Mouse (Mus musculus): Measurements from ENCODE around the gene Sec1.
"Not testable (repeated sequence)": the region's sequence is repeated elsewhere in the genome, so short reads cannot be mapped to it uniquely, and the experiment has no call there.

The Sec1 gene

DNA sequence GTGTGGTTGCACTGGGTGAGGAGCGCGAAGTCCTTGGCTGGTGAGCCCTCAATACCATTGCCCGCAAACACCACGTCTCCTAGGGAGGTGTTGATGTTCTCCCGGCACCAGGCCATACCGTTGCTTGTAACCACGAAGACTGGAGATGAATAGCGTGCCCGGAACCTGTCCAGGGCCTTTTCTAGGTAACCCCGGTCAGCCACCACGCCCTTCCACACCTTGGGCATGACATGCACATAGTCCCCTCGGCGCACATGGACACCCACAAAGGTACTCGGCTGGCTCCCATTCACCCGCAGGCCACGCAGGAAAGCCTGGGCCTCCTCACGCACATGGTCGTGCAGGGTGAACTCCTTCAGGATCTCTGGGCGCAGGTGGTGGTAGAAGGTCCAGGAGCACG, 43.7 kb downstream of the Sec1 start:
- in situ Hi-C loops (cut with MboI; ENCODE audit: low pct_unique_long_range_greater_than_20kb in 1 of 2, low sequenced_read_pairs in 2 of 2, unreplicated experiment in 1 of 2) = not testable (repeated sequence)

DNA sequence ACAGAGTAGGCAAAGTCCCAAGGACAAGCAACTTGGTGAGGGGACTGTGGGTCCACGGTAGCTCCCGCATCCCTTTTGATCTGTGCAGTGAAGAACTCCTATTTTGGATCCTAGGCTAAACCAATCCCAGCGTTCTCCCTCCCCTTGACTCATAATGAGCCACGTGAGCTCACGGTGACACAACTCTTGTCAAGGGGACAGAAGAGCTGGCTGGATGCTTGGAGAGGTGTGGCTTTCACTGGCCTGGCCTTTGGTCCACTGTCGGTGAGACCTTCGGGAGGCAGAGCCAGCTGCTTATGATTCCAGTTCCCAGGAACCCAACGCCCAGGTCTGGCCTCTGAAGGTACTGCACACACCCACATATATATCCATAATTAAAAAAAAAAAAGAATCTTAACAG, 44.9 kb downstream of the Sec1 start:
- in situ Hi-C loops (cut with MboI; ENCODE audit: low pct_unique_long_range_greater_than_20kb in 1 of 2, low sequenced_read_pairs in 2 of 2, unreplicated experiment in 1 of 2) = no loop called here

DNA sequence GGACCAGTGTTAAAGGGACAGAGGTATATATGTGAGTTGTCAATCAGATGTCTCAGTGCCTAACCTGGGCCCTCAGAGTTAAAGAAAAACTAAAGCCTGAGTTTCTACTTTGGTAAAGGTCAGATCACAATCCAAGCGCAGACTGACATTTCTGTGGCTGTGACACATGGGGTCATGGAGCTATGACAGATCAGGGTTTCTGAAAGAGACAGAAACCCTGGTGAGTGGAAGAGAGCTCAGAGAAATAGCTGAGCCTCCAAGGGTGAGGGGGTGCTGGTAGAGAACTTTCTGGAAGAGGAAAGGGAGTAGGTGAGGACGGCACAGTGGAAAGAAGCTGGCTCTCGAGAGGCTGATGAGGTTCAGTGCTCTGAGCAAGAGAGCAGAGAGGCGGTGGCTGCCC, 47.5 kb downstream of the Sec1 start:
- in situ Hi-C loops (cut with MboI; ENCODE audit: low pct_unique_long_range_greater_than_20kb in 1 of 2, low sequenced_read_pairs in 2 of 2, unreplicated experiment in 1 of 2) = no loop called here

DNA sequence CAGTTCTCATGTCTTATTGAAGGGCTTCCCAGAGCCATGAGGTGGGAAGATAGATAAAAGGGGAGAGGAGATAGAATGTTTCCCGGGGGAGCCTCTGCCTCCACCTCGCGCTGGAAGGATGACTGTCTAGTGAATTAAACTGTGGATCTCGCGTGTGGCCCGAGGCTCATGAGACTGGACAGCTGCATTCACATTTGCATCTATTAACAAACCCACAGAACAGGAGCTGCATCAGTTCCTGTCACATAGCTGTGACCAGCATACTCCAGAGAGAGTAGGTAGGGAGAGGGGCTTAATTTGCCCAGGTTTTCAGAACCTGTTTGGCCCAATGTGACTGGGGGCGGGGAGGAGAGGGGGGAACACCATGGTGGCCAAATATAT, 48.6 kb downstream of the Sec1 start:
- in situ Hi-C loops (cut with MboI; ENCODE audit: low pct_unique_long_range_greater_than_20kb in 1 of 2, low sequenced_read_pairs in 2 of 2, unreplicated experiment in 1 of 2) = no loop called here

DNA sequence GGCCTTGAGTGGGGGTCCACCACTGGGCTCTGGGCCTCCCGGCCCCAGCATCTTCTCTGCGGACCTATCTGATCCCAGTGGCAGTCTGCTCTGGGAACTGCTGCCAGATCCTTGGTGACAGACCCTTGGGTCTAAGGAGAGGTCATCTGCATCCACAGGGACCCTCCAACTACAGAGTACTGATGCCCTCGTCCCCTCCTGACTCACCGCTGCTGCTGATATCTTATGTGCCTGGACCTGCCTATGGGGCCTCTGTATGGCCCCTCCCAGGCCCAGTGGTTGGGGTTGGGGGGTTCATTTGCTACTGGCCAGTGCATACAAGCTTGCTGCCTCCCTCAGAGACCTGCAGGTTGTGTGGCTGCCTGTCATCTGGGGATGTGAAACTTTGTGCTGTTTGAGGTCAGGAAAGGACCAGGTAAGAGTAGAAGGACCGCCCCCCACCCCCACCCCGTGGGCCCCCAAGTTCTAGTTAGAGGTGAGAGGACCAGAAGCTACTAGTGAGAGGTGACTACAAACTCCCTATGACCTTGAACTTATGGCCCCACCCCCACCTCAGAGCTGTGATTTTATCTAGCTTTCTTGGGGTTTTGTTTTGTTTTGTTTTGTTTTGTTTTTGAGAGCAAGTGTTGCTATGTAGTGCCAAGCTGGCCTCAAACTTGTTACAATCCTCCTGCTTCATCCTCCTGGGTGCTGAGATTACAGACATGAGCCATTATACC, 49.2 kb downstream of the Sec1 start:
- in situ Hi-C loops (cut with MboI; ENCODE audit: low pct_unique_long_range_greater_than_20kb in 1 of 2, low sequenced_read_pairs in 2 of 2, unreplicated experiment in 1 of 2) = no loop called here

DNA sequence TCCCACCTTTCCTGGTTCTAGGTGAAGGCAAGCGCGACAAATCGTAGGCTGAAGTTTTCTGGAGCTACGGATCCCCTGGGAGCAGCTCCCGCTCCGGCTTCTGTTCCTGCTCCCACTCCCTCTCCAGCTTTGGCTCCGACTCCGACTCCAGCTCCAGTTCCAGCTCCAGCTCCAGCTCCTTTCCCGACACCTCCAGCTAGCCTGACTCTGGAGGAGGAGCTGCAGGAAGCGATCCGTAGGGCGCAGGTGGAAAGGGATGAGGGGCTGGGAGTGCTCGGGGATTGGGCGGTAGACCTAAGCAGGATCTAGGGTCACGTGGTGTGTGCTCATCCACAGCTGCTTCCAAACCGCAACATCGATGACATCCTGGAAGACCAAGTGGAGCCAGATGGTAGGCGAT, 50.0 kb downstream of the Sec1 start:
- in situ Hi-C loops (cut with MboI; ENCODE audit: low pct_unique_long_range_greater_than_20kb in 1 of 2, low sequenced_read_pairs in 2 of 2, unreplicated experiment in 1 of 2) = no loop called here

DNA sequence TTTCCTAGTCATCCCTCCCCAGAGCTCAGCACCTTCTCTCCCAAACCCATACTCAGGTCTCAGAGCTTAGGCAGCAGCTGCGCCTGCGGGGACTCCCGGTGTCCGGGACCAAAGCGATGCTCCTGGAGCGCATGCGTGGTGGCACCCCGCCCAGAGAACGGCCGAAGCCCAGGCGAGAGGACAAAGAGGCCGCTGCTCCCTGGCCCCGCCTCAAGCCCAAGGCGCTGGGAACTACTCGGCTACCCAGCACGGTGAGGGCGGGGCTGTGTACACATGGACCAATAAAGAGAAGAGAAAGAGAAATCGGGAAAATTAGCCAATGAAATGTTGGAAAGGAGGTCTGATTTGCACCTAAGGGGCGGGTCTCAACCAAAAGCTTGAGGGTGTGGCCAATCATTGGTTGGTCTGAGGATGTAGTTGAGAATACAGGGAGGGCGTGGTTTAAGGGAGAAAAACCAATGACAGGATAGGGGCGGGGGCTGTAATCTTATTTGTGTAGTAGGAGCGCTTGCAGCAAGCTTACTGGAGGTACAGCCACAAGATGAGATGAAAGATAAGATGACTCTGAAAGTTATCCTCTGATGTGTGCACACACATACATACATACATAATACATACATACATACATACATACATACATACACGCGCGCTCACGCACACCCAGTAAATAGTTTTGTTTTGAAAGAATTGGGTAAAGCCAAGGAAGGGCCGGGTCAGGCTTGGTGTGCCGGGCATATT, 50.6 kb downstream of the Sec1 start:
- in situ Hi-C loops (cut with MboI; ENCODE audit: low pct_unique_long_range_greater_than_20kb in 1 of 2, low sequenced_read_pairs in 2 of 2, unreplicated experiment in 1 of 2) = no loop called here

DNA sequence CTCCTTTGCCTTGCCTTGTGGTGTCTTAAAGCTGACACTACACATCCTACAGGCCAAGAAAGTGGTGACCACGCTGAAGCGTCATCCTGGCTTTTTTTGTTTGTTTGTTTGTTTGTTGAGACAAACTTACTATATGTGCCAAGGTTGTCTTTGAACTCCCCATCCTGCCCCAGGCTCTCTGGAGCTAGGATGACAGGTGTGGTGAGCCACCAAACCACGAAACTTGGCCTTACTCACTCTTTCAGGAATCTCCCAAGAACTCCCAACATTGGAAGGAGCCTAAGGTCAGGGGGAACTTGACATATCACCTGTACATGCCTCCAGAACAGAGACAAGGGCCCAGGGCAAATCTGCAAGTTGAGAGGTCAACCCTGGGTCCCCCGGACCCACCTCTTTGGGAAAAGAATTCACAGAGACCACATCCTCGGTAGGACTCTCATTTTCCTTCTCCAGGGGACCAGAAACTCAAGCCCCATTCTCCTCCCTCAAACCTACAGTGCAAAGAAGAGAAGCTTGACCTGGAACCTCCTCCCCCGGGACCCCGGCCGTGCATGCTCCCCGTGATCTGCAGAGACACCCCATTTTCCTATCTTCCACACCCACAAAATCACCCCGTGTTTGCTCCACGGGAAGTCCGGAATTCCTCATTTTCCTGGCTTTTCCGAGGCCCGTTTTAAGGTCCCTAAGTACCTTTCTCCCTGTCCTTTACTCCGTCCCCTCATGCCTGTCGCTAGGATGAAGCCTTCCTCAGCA, 51.5 kb downstream of the Sec1 start:
- in situ Hi-C loops (cut with MboI; ENCODE audit: low pct_unique_long_range_greater_than_20kb in 1 of 2, low sequenced_read_pairs in 2 of 2, unreplicated experiment in 1 of 2) = no loop called here

DNA sequence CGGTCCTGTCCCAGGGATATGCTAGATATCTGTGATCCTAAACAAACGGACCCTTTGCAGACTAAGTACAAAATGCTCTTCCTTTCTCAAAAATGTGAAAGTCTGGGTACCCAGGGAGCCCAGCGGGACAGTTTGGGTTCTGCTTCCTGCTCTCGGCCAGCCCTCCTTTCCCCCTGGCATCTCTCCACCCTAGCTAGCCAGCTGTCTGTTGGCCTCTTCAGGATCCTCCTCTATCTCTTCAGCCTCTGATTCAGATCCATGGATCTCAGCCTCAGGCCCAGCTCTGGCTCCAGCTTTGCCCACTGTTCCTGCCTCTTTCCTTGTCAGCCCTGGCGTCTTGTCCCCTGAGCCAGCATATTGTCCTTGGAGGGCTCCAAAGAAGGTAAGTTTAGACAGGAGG, 52.1 kb downstream of the Sec1 start:
- in situ Hi-C loops (cut with MboI; ENCODE audit: low pct_unique_long_range_greater_than_20kb in 1 of 2, low sequenced_read_pairs in 2 of 2, unreplicated experiment in 1 of 2) = no loop called here

DNA sequence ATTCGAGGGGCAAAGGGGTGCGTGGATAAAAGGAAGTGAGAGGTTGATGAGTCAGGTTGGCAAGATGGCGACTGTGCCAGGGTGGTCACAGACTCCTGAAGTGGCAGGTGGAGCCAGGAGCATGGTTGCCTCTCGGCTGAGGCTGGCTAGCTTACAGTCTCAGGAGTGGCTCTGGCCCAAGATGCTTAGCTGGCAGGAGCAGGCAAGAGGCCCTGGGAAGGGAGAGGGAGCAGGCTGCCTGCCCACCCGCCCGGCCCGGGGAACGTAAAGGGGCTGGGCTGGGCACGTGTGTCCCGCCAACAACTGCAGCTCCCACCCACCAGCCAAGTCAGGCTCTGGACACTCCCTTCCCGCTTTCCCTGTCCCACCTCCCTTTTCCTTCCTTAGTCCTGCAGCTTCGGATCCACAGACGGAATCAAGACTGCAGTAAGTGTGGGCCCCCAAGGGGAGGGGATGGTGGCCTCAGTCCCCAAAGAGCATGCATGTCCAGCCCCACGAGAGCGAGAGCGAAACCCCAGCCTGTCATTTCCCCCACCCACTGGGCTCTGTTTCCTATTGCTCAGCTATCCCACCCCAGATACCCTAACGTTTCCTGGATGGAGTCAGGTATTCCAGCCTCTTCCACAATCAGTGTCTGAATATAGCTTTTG, 52.7 kb downstream of the Sec1 start:
- in situ Hi-C loops (cut with MboI; ENCODE audit: low pct_unique_long_range_greater_than_20kb in 1 of 2, low sequenced_read_pairs in 2 of 2, unreplicated experiment in 1 of 2) = no loop called here

DNA sequence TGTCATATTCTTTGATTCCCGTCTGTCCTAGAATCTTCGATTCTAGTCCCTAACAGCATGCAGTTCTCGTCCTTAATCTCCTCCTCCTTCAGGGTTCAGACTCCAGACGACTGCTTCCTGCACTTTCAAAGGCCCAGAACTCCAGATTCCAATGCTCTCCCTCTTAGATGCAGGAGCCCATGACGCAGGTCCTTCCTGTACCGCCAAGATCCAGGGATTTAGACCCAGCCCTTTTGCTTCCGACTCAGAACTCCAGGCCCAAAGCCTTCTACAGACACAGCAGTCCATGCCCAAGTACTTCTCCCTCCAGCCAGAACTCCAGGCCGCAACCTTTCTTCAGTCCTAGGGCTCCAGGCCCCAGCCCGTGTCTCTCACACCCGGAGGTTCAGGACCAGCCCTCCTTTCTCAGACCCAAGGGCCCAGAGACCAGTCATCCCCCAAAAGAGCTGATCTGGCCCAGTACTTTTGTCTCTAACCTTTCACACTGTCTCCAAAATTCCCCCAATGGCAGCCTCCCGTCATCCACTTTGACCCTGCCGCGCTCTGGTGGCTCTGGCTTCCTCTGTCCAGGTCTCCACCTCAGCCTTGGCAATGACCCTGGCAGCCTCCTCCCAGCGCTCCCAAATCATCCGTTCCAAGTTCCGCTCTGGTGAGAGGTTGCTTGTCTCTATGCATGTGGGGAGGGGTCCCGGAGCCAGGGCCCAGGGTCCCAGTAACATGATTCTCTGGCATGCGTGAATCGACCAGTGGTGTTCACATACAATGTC, 53.8 kb downstream of the Sec1 start:
- in situ Hi-C loops (cut with MboI; ENCODE audit: low pct_unique_long_range_greater_than_20kb in 1 of 2, low sequenced_read_pairs in 2 of 2, unreplicated experiment in 1 of 2) = no loop called here

DNA sequence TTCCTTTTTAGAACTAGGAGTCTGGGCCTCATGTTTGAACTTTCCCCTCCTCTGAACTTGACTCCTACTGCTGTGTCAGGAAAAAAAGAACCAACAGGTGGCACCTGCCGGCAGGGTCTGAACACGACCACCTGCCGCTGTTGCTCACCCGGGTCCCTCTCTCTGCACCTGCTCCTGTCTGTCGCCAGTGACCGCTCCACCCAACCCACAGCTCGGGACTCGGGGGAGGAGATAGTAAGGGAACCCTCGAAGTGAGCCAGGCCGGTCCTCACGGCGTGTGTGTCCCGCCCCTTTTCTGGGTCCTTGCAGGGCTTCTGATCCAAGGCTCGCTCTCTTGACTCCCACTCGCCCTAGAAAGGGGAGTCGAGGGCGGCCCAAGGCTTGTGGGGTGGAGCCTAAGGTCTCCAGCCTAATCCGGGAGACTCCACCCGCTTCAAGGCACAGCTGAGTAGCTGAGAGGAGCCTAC, 54.6 kb downstream of the Sec1 start, which contains the start of gene Mamstr:
TSS of gene Mamstr (plus strand) at position 417 of the 467 bp plus-strand sequence.
- in situ Hi-C loops (cut with MboI; ENCODE audit: low pct_unique_long_range_greater_than_20kb in 1 of 2, low sequenced_read_pairs in 2 of 2, unreplicated experiment in 1 of 2) = no loop called here

DNA sequence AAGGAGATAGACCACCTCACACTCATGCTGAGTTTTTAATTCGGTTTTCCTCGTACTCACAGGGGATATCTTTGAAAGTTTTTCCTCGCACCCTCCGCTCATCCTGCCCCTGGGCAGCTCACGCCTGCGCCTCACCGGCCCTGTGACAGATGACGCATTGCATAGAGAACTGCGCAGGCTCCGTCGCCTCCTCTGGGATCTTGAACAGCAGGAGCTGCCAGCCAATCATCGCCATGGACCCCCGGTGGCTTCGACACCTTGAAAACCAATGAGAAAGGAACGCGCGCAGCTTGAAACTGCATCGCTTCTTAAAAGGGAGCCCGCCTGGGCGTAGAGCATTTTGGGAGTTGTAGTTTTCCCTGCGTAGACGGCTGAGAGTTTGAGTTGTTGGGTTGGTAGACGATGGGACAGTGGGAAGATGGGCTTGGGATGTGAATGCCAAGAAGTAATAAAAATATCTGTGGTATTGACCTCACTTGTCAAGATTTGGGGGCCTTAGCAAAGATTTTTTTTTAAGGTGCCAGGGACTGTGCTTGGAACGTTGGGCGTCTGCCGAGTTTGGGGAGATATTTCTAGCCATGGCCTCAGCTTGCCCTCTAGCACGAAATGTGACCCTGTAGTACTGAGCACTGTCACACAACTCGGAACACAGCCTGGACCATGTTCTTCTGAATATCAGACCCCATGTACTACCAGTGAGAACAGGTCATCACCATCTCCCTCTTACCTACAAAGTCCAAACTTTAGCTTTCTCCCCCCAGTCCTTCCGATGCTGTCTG, 55.4 kb downstream of the Sec1 start:
- in situ Hi-C loops (cut with MboI; ENCODE audit: low pct_unique_long_range_greater_than_20kb in 1 of 2, low sequenced_read_pairs in 2 of 2, unreplicated experiment in 1 of 2) = no loop called here

DNA sequence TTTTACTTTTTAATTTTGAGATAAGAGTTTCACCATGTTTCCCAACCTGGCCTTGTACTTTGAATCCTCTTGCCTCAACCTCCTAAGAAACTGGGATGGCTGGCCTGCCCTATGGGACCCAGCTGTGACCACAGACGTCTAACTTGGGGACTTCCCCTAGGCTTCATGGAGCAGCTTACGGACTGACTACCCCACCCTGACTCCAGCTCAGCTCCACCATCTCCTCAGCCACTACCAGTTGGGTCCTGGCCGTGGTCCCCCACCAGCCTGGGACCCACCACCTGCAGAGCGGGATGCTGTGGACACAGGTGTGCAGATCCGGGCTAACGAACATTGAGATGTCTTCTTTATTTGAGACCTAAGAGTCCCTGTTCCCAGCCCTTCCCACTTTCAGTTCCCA, 56.5 kb downstream of the Sec1 start:
- in situ Hi-C loops (cut with MboI; ENCODE audit: low pct_unique_long_range_greater_than_20kb in 1 of 2, low sequenced_read_pairs in 2 of 2, unreplicated experiment in 1 of 2) = no loop called here

DNA sequence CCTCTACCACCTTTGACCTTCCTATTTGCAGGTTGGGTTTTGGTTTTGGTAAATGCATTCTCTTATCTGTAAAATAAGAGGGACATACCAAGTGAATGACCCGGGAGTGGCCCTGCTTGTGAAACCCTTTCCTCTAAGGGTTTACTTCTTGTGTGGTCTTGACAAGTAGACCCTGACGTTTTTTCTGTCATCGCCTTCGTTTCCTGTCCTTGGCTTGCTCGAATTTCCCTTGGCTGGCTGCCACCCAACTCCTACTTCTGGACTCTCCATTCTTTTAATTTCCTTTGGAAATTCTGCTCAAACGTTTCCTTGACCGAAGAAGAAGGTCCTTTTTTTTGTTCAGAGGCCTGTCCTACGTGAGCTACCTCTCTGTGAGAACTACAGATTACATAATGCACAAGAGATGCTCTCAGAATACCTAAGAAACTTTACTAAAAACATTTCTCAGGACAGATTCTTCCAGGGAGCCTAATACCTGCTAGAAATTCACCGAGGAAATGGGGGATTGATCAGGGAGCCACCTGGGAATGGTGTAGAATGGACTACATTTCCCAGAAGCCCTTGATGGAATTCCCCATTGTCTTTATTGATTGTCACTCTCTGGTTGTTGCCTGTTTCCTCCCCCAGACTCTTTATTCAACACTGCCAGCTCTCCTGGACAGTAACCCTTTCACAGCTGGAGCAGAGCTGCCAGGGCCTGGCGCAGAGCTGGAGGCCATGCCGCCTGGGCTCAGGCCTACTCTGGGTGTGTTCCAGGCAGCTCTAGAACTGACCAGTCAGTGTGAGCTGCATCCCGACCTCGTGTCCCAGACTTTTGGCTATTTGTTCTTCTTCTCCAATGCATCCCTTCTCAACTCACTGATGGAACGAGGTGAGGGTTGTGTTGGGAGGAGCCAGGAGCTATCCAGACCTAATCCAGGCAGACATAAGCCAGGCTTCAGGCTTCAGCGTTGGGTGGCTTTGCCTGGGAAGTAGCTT, 58.2 kb downstream of the Sec1 start:
- in situ Hi-C loops (cut with MboI; ENCODE audit: low pct_unique_long_range_greater_than_20kb in 1 of 2, low sequenced_read_pairs in 2 of 2, unreplicated experiment in 1 of 2) = no loop called here

DNA sequence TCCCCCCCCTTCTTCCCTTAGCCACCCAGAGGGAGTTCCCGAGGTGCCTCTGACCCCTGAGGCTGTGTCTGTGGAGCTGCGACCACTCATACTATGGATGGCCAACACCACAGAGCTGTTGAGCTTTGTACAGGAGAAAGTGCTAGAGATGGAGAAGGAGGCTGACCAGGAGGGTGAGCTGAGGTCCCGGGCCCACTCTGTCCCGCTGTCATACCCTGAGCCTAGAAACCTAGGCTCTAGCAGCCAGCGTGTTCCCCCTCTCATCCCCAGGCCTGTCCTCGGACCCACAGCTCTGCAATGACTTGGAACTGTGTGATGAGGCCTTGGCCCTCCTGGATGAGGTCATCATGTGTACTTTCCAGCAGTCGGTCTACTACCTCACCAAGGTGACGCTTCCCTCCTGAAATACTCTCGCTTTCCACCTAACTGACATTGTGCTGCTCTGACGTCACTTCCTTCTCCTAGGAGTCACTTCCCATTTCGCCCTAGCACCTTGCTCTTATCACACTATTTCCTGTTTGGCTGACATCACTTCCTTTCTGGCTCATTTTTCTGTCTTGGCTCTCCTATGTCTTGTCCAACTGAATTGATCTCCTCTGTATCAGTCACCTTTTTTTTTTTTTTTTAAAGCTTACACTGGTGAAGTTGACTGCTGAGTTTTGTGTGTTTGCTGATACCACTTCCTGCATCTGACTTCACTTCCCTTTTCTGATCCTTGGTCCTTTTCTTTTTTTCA, 59.1 kb downstream of the Sec1 start:
- in situ Hi-C loops (cut with MboI; ENCODE audit: low pct_unique_long_range_greater_than_20kb in 1 of 2, low sequenced_read_pairs in 2 of 2, unreplicated experiment in 1 of 2) = loop anchor here in 1 of 2 experiments (5.0 kb wide), 1 partner anchor 37 kb away; no protein-coding TSS in a partner anchor
